Mouse (Mus musculus): Measurements from ENCODE around the gene Apobec1.

DNA sequence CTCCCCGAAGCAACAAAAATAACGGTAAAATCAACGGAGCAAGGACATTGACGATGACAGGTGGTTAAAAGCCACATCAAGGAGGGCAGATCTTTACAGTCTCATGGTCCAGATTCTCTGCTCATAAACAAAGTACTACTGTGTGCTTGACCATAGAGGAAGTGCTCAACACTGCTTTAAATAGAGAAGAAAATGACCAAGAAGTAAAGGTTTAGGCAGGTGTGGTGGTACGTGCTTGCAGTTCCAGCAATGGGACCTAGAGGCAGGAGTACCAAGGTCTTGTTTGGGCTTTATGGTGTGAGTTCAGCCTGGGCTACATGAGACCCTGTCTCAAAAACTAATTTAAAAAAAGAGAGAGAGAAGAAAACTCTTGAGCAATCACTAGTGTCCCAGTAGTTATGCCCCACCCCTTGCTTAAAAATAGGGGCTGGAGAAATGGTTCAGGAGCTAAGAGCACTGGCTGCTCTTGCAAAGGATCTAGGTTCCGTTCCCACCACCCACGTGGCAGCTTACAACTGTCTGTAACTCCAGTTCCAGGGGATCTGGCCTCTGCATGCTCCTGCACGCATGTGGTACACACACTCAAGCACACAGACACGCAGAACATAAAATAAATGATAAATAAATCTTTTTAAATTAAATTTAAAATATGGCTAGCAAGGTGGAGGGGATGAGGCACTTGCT, 3.0 kb downstream of the Apobec1 start:
- no peak for TF ChIP-seq CTCF (IDR thresholded peaks at IDR 0.05; ENCODE audit: borderline replicate concordance, insufficient read depth, low read depth, low read length)
- TF ChIP-seq POLR2A (IDR thresholded peaks at IDR 0.05; ENCODE audit: borderline replicate concordance, insufficient read depth, low read length) = no peak

Measured in cerebellum, adult 2 months (tissue).